Mouse (Mus musculus): ENCODE measurements around the gene Btg1-ps2.
"Not testable (repeated sequence)": the region's sequence is repeated elsewhere in the genome, so short reads cannot be mapped to it uniquely, and the experiment has no call there.

The Btg1-ps2 gene

DNA sequence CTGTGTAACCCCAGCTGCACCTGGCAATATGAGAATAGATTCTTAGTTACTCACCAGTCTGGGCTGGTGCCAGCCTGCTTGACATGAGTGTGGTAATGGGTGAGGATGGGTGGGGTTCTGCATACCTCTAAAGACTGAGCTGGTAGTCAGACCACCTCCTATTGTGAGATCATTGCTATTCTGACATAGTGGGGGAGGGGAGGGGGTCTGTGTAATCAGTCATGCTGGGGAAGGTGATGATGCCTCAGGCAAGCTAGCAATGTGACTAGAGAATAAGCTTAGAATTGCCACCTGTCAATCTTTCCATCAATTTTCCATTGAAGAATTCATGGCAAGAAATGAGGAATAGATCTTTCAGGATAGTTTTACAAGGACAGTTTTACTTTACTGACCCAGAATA, at the start of gene Btg1-ps2:
Gene Btg1-ps2, minus strand, starts transcription at position 101 of the 400 bp plus-strand sequence.
- in situ Hi-C loops (cut with MboI; ENCODE audit: low sequenced_read_pairs) = not testable (repeated sequence)

- in situ Hi-C loops (cut with MboI; ENCODE audit: low sequenced_read_pairs) = no loop called here
Measured at GRCm38 (mm10) chrX:38085041-38085440, 42.1 kb upstream of the Btg1-ps2 start, which contains the start of gene Rhox11. TSS of gene Rhox11 (minus strand) at chrX:38085141.

DNA sequence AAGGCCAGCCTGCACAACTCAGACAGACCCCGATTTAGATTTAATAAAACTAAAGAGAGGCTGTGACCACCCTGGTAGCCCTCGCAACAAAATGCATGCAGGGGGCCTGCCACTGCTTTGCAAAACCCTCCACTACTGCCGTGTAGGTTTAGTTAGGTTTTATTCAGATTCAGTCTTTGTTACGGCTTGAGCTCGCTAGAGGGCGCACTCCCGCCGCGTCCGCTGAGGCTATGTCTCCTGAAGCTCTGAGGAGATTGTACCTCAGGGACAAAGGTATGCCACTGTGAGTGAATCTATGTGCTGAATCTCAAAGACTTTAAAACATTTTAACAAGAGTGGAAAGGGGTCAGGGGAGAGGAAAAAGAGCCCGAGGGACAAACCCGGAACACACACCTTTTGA, 41.3 kb upstream of the Btg1-ps2 start:
- in situ Hi-C loops (cut with MboI; ENCODE audit: low sequenced_read_pairs) = no loop called here

- in situ Hi-C loops (cut with MboI; ENCODE audit: low sequenced_read_pairs) = no loop called here
Measured at GRCm38 (mm10) chrX:38066175-38066574, 23.3 kb upstream of the Btg1-ps2 start, which contains the start of gene Rhox10. TSS of gene Rhox10 (plus strand) at chrX:38066475.

DNA sequence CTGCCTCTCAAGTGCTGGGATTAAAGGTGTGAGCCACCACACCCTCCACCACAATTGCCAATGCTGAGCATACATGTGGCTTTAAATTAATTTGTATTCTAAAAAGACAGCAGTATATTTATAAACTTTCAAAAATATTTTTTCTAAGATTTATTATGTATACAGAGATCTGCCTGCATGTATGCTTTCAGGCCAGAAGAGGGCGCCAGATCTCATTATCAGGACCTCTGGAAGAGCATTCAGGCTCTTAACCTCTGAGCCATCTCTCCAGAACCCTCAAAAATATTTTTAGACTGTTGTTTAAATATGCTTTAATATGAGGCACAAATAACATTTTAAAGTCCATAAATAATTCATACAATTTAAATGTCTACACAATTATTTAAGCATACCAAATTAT, 18.6 kb upstream of the Btg1-ps2 start:
- in situ Hi-C loops (cut with MboI; ENCODE audit: low sequenced_read_pairs) = no loop called here

DNA sequence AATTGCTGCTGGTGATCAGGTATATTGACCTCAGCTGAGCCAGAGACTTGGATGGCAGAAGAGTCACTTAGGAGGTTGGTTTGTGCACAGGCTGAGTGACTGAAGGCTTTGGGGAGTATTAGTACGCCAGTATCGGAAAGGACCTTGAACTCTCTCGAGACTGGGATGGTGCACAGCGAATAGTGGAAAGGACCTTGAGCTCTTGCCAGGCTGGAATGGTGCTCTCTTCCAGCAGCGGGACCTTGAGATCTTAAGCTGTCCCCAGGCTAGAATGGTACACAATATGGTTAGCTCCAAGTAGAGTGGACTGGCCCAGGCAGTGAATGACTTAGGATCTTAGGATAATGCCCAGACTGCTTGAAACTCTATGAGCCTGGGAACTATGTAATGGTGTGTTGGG, 3.2 kb downstream of the Btg1-ps2 start:
- in situ Hi-C loops (cut with MboI; ENCODE audit: low sequenced_read_pairs) = no loop called here

DNA sequence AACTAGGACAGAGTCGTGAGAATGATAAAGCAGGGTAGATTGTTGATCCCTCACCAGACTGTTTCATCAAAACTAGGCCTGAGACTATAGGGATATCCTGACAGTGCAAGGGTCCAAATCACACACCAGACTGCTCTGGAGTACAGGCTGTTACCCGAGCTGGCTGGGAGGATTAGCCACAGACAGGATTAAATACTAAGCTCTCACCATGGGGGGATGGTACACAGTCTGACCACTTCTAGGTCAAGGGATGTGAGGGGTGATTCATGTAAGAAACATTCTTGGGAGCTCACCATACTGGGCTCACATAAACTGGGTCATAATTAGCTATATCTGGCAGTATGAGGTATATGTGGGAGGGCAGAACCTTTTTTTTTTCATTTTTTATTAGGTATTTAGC, 9.1 kb downstream of the Btg1-ps2 start:
- in situ Hi-C loops (cut with MboI; ENCODE audit: low sequenced_read_pairs) = no loop called here

DNA sequence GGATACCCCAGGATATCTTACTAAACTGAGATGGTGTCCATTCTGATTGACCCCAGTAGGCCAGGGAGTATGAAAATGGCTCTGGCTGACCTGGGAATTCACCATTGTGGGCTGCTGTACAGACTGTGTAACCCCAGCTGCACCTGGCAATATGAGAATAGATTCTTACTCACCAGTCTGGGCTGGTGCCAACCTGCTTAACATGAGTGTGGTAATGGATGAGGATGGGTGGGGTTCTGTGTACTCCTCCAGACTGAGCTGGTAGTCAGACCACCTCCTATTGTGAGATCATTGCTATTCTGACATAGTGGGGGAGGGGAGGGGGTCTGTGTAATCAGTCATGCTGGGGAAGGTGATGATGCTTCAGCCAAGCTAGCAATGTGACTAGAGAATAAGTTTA, 24.3 kb downstream of the Btg1-ps2 start, which contains the start of gene Btg1-ps1:
Gene Btg1-ps1, minus strand, starts transcription at position 219 of the 400 bp plus-strand sequence.
- in situ Hi-C loops (cut with MboI; ENCODE audit: low sequenced_read_pairs) = not testable (repeated sequence)

DNA sequence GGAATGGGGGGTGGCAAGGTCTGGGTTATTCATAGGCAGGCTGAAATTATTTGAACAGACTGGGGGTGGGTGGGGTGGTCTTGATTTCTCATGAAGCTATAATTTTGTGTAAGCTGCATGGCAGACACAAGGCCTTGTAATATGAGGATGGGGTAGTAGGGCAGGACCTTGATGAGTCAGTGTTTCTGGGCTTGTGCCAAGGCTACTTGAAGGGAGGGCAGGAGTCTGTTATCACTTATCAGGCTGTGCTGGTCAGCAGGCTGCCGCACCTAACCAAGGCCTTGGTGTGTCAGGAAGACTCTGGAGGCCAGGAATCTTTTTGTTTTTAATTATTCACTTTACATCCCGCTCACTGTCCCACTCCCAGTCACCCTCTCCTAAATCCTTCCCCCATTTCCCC, 34.2 kb downstream of the Btg1-ps2 start:
- in situ Hi-C loops (cut with MboI; ENCODE audit: low sequenced_read_pairs) = no loop called here
